8 mouse cellular contexts compared by ENCODE assay signal in genomic region chr11:57518751-57519148, GRCm38 (mm10). TPM values are rescaled to one million over a fixed set of nuclear protein-coding genes. Genes with fewer than 3 reads are reported as not detected.
DNase-seq lines count a peak whose midpoint lies in the region; ATAC-seq and TF ChIP-seq lines count a peak whose summit lies in the region.

No protein-coding gene starts in this region.

- TF ChIP-seq CTCF in lung, adult 2 months (IDR thresholded peaks at IDR 0.05; ENCODE audit: insufficient read depth, low read length): no peak
- TF ChIP-seq CTCF in olfactory bulb, adult 2 months (IDR thresholded peaks at IDR 0.05; ENCODE audit: insufficient read depth, low read depth, low read length): no peak

- H3K4me1 ChIP-seq in lung, adult 2 months (ENCODE audit: control insufficient read depth, insufficient read depth, low read length): peaks cover 5% of the 10 kb centered on the region; the same call in 1 of the 2 replicates
- H3K4me1 ChIP-seq in limb, embryonic 15.5 days: peaks cover 8% of the 10 kb centered on the region
- H3K4me1 ChIP-seq in olfactory bulb, adult 2 months (ENCODE audit: control insufficient read depth, insufficient read depth, low read length): peaks cover 8% of the 10 kb centered on the region; the same call in 1 of the 2 replicates

- H3K27me3 ChIP-seq in limb, embryonic 15.5 days: no peaks in the 10 kb centered on the region

- H3K36me3 ChIP-seq in limb, embryonic 15.5 days: peaks cover 25% of the 10 kb centered on the region; the same call in 1 of the 2 replicates

- peak overlapping the region; percentile 57 for H3K4me2 ChIP-seq in limb, embryonic 15.5 days

- peak; percentile 55; the same call in 1 of the 2 replicates for ATAC-seq in erythroid progenitor cell, adult 5-6 weeks (replicated peaks; ENCODE audit: low FRiP score, poor library complexity, severe bottlenecking)
- ATAC-seq in limb, embryonic 15.5 days (ENCODE audit: insufficient number of reproducible peaks, low FRiP score, low TSS enrichment, low read depth): peak; percentile 57

- WGBS in lung, adult 2 months: 2% methylated on average over 15 of the region's 16 CpGs
- under 1% methylated on average over 16 of the region's 16 CpGs for WGBS in limb, embryonic 15.5 days
- 1% methylated on average over 16 of the region's 16 CpGs for WGBS in olfactory bulb, adult 2 months

- no peak; the same call in 1 of the 2 replicates for TF ChIP-seq POLR2A in lung, adult 2 months (IDR thresholded peaks at IDR 0.05; ENCODE audit: borderline replicate concordance, extremely low read depth, low read depth, low read length)
- TF ChIP-seq POLR2A in olfactory bulb, adult 2 months (IDR thresholded peaks at IDR 0.05; ENCODE audit: insufficient read depth, low read depth, low read length): no peak; the same call in 1 of the 2 replicates

- no peaks in the 10 kb centered on the region for H3K9me3 ChIP-seq in limb, embryonic 15.5 days

- DNase-seq in lung, adult 2 months: no peak
- DNase-seq in lung, postnatal 14 days: no peak
- no peak for DNase-seq in right cerebral cortex, postnatal 10 days (ENCODE audit: low spot score in 2 of 2)
- DNase-seq in cerebellum, postnatal 36 days: no peak
- no peak for DNase-seq in natural killer cell, adult 2 months (ENCODE audit: low spot score in 2 of 2)

- peak overlapping the region; percentile 98 for H3K4me3 ChIP-seq in lung, adult 2 months (replicated peaks; ENCODE audit: extremely low read depth, low read depth, low read length)
- H3K4me3 ChIP-seq in limb, embryonic 15.5 days: peak overlapping the region; percentile 93
- peak overlapping the region; percentile 80 for H3K4me3 ChIP-seq in olfactory bulb, adult 2 months (ENCODE audit: insufficient read depth, low read depth, low read length)

- peak overlapping the region; percentile 88 for H3K27ac ChIP-seq in limb, embryonic 15.5 days
- H3K27ac ChIP-seq in olfactory bulb, adult 2 months (ENCODE audit: insufficient read depth, low read depth, low read length): no peak overlapping the region

- H3K9ac ChIP-seq in limb, embryonic 15.5 days: peak overlapping the region; percentile 76

RNA-seq across cellular contexts. Expression of gene Mfap3, which starts 0.3 kb away (rescaled TPM):
- polyA plus RNA-seq in lung, adult 2 months (2012; rRNA removed): 10.3 and 11.0 TPM in 2 replicates
- total RNA-seq in erythroid progenitor cell, adult 5-6 weeks (2015; ENCODE audit: low replicate concordance): 16.9 and 22.6 TPM in 2 replicates
- 5.2 and 9.6 TPM in 2 replicates for total RNA-seq in erythroid progenitor cell, adult 5-6 weeks (2017; ENCODE audit: low replicate concordance)
- polyA plus RNA-seq in limb, embryonic 15.5 days (2015; fragmentation: Nextera tagmentation; extraction: Ambion mirVana): 41.3 and 45.9 TPM in 2 replicates
- not detected in 2 replicates for polyA plus RNA-seq in olfactory bulb, adult 2 months (2012; ENCODE audit: insufficient read depth, insufficient read length, low replicate concordance, missing spikeins)

RNA-seq across cellular contexts. Expression of gene Fam114a2, which starts 0.3 kb away (rescaled TPM):
- 20.2 and 30.6 TPM in 2 replicates for polyA plus RNA-seq in lung, adult 2 months (2012; rRNA removed)
- total RNA-seq in erythroid progenitor cell, adult 5-6 weeks (2015; ENCODE audit: low replicate concordance): 16.3 and 23.1 TPM in 2 replicates
- 12.0 and 34.5 TPM in 2 replicates for total RNA-seq in erythroid progenitor cell, adult 5-6 weeks (2017; ENCODE audit: low replicate concordance)
- 86.2 and 88.9 TPM in 2 replicates for polyA plus RNA-seq in limb, embryonic 15.5 days (2015; fragmentation: Nextera tagmentation; extraction: Ambion mirVana)
- not detected in 2 replicates for polyA plus RNA-seq in olfactory bulb, adult 2 months (2012; ENCODE audit: insufficient read depth, insufficient read length, low replicate concordance, missing spikeins)
